Mouse (Mus musculus): ENCODE measurements at regions not wholly inside any gene's neighbourhood (a gene's known extent, or its start where the extent isn't known, plus 50 kb on each side); places are given as distances from the start of the nearest gene placed in this dataset.

DNA sequence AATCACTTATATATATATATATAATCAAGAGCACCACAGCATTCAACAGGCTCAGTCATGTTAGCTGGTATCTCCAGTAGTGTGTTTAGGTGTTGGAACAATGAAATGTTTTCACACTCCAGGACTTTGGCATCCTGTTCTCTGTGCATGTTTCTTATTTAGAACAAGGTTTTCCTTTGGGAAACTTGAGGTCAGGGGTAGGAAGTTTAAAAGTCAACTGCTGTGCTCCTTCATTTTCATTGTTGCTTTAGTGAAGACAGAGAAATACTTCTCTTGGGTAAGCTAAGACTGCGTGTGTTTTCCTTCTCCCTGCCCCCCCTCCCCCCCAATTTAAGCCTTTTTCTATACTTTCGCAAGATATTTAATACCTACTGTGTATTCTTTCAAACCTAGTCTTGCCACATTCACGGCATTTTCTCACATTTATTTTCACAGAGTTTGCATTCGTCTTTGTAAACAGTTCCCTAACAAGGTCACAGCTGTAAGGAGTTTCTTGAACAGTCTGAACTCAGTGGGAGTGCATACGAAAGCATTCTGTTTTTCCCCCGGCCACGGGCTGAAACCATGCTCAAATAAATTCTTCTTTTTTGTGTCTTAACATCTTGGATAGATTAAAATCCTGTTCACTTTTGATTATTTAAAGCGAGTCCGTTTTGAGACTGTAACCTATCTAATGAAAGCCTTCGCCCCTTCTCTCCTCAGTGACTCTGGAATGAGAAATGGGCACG is 279.2 kb downstream of the Col12a1 start:
- DNase-seq: no peak

GRCm38 (mm10) chr9:79455226-79455625 is 263.4 kb downstream of the Col12a1 start:
- no peak for DNase-seq

GRCm38 (mm10) chr9:79479118-79479517 is 239.5 kb downstream of the Col12a1 start:
- no peak for DNase-seq

DNA sequence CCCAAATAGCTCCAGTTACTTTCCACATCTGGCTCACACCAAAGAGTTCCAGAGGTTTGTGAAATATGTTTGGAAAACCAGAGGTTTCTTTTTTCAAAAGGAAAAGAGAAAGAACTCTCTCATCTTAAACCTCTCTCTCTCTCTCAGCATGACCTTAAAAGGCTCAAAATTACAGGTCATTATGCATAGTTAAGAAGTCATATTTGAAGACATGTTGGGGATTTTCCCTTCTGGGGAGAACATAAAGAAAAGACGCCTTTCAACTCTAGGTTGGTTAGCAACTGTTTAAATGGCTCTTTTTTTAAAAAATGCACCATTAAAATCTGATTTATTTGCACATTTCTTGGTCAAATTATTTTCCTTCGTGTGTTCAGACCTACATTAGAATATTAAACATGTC is 218.4 kb downstream of the Col12a1 start:
- DNase-seq: no peak

GRCm38 (mm10) chr9:79502034-79502433 is 216.6 kb downstream of the Col12a1 start:
- no peak for DNase-seq

GRCm38 (mm10) chr9:79516384-79516783 is 202.2 kb downstream of the Col12a1 start:
- no peak for DNase-seq

- no peak for DNase-seq
Measured at GRCm38 (mm10) chr9:79517461-79517860, 201.2 kb downstream of the Col12a1 start.

- no peak for DNase-seq
Measured at GRCm38 (mm10) chr9:79518640-79519039, 200.0 kb downstream of the Col12a1 start.

- DNase-seq: no peak
Measured at GRCm38 (mm10) chr9:79520498-79520897, 198.1 kb downstream of the Col12a1 start.

DNA sequence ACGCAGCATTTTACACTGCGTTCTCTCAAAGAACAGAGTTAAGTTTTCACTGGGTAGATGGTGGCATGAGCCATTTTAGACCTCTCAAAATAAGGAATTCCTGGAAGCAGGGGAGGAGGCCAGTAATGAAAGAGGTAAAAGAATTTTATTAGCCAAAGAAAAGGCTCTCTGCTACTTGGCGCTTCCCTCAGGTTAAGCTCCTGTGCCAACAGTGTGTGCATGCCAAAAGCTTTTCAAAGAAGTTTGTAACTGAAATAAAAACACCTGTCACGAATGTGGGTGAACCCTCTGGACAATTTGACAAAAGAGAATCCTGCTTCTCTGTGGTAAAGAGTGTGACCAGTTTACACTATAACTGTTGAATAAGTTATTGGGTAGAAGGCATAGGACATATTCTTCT is 195.6 kb downstream of the Col12a1 start:
- DNase-seq: no peak

GRCm38 (mm10) chr9:79525000-79525399 is 193.6 kb downstream of the Col12a1 start:
- no peak for DNase-seq

DNA sequence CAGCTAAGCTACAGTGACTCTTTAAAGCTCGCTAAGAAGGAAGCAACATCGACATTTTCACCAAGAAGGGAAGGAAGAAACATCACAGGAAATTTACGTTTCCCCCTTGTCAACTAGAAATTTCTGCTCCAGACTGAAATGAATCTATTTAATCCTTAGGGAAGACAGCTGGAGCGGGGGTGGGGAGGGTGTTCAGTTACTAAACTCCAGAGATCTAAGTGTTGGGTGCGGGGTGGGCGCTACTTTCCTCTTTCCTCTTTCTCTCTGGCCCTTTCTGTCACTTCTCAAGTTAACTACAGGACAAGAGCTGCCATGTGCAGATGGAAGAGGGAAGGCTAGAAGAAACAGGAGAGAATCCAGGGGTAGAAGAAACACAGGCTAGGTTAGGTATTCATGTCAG is 192.2 kb downstream of the Col12a1 start:
- DNase-seq: no peak

- no peak for DNase-seq
Measured at GRCm38 (mm10) chr9:79527331-79527730, 191.3 kb downstream of the Col12a1 start.

Data from thymus, postnatal 14 days (tissue).